Mouse (Mus musculus) bone marrow macrophage, adult 2 months (primary cell): ENCODE results near the gene Bbip1.

Experiments used
- CTCF ChIP-seq: IDR thresholded peaks from 2 replicates; pipeline ENCODE4 v1.5.1; 2012; ENCODE audit warnings: low read depth, mild to moderate bottlenecking, low read length, moderate library complexity
- POLR2A ChIP-seq: IDR thresholded peaks from 2 replicates; pipeline ENCODE4 v1.6.1; 2012; ENCODE audit warnings: mild to moderate bottlenecking, low read depth, low read length, borderline replicate concordance

GRCm38 (mm10) chr19:53892061-53892460 is 52.4 kb downstream of the Bbip1 start, which contains the start of gene Pdcd4:
- no peak for TF ChIP-seq POLR2A
- no peak for TF ChIP-seq CTCF
